Mouse (Mus musculus) kidney, postnatal 4 days (tissue): ENCODE measurements around the gene Hmgb2.
"Not testable (repeated sequence)": the region's sequence is repeated elsewhere in the genome, so short reads cannot be mapped to it uniquely, and the experiment has no call there.

ENCODE experiments used
- DNase-seq, 2 experiments: peaks; one replicate each; pipeline ENCODE4 v3.0.0; 2021; ENCODE audit warnings: mixed read lengths in 2 of 2

Hmgb2 gene

GRCm38 (mm10) chr8:57511316-57512118, at the start of gene Hmgb2:
Gene Hmgb2, plus strand, starts transcription at chr8:57511907.
- peak; percentile 100 for DNase-seq

- no peak for DNase-seq
Observed at GRCm38 (mm10) chr8:57462839-57463238, 48.9 kb upstream of the Hmgb2 start.

GRCm38 (mm10) chr8:57463757-57464156, 48.0 kb upstream of the Hmgb2 start:
- DNase-seq, result no peak

GRCm38 (mm10) chr8:57468624-57469023, 43.1 kb upstream of the Hmgb2 start:
- DNase-seq, result peak; percentile 22 to 43

- no peak for DNase-seq
Observed at GRCm38 (mm10) chr8:57470863-57471262, 40.8 kb upstream of the Hmgb2 start.

GRCm38 (mm10) chr8:57473751-57474150, 38.0 kb upstream of the Hmgb2 start:
- DNase-seq, result no peak

- DNase-seq, result no peak
Observed at GRCm38 (mm10) chr8:57478406-57478805, 33.3 kb upstream of the Hmgb2 start.

GRCm38 (mm10) chr8:57479700-57480099, 32.0 kb upstream of the Hmgb2 start:
- no peak for DNase-seq

- no peak for DNase-seq
Observed at GRCm38 (mm10) chr8:57480606-57481005, 31.1 kb upstream of the Hmgb2 start.

- peak; percentile 62 to 68 for DNase-seq
Observed at GRCm38 (mm10) chr8:57486491-57487440, 24.9 kb upstream of the Hmgb2 start.

GRCm38 (mm10) chr8:57487441-57488155, 24.1 kb upstream of the Hmgb2 start, which contains the start of gene Sap30:
Gene Sap30, minus strand, starts transcription at chr8:57487860.
- peak; percentile 99 for DNase-seq

GRCm38 (mm10) chr8:57488312-57488765, 23.4 kb upstream of the Hmgb2 start:
- peak; percentile 65 to 78 for DNase-seq

GRCm38 (mm10) chr8:57489366-57489765, 22.3 kb upstream of the Hmgb2 start:
- no peak for DNase-seq

GRCm38 (mm10) chr8:57489896-57490295, 21.8 kb upstream of the Hmgb2 start:
- no peak for DNase-seq

GRCm38 (mm10) chr8:57491873-57492272, 19.8 kb upstream of the Hmgb2 start:
- DNase-seq, result no peak

- DNase-seq, result no peak
Observed at GRCm38 (mm10) chr8:57498494-57498846, 13.2 kb upstream of the Hmgb2 start.

- DNase-seq, result peak; percentile 29 to 48
Observed at GRCm38 (mm10) chr8:57498847-57499511, 12.7 kb upstream of the Hmgb2 start.

- peak; percentile 85 to 86 for DNase-seq
Observed at GRCm38 (mm10) chr8:57503641-57504040, 8.1 kb upstream of the Hmgb2 start.

- not testable (repeated sequence) for DNase-seq
Observed at GRCm38 (mm10) chr8:57505500-57505899, 6.2 kb upstream of the Hmgb2 start.

- DNase-seq, result no peak
Observed at GRCm38 (mm10) chr8:57507556-57508063, 4.1 kb upstream of the Hmgb2 start.

GRCm38 (mm10) chr8:57508657-57509056, 3.0 kb upstream of the Hmgb2 start:
- DNase-seq, result no peak

- DNase-seq, result no peak
Observed at GRCm38 (mm10) chr8:57510791-57511315, 854 bp upstream of the Hmgb2 start.
